Mouse (Mus musculus) lung, adult 2 months (tissue): ENCODE results near the gene Mrpl53. TPM values are rescaled to one million over a fixed set of nuclear protein-coding genes. Genes with fewer than 3 reads are reported as not detected.
A peak's percentile ranks its signal among the peaks of the same experiment; 100 is the strongest.

Source experiments
- DNase-seq: peaks from one replicate; pipeline ENCODE4 v3.0.0; 2022
- H3K4me1 ChIP-seq: fragments of 200-500 bp; 2 replicates; pipeline ENCODE4 v1.6.1; 2011; ENCODE audit warnings: low read length; ENCODE audit not compliant: control insufficient read depth, insufficient read depth
- H3K4me3 ChIP-seq: fragments of 200-500 bp; replicated peaks from 2 replicates; pipeline ENCODE3; 2011; ENCODE audit warnings: low read depth, mild to moderate bottlenecking, control low read depth, low read length; ENCODE audit errors: extremely low read depth
- CTCF ChIP-seq: fragments of 200-500 bp; IDR thresholded peaks from 2 replicates; pipeline ENCODE4 v1.5.1; 2011; ENCODE audit warnings: mild to moderate bottlenecking, low read length, control low read depth; ENCODE audit not compliant: insufficient read depth
- POLR2A ChIP-seq: fragments of 200-500 bp; IDR thresholded peaks from 2 replicates; pipeline ENCODE4 v1.6.1; 2011; ENCODE audit warnings: low read depth, mild to moderate bottlenecking, control low read depth, low read length, borderline replicate concordance; ENCODE audit errors: extremely low read depth
- WGBS: fragments of 180-500 bp; shearing (Covaris S2); methylation state at CpG from one replicate; pipeline ENCODE4 v1.1.7; 2018; 5-methylcytosine and 5-hydroxymethylcytosine counted together
- polyA plus RNA-seq: library from polyadenylated mRNA; depleted of rRNA; stranded (reverse); fragments of >200 nt; gene quantifications from 2 replicates; pipeline ENCODE4 v1.2.3, GENCODE M21; 2012

Gene Mrpl53
- polyA plus RNA-seq, 1 experiment, result 60.3 TPM

DNA sequence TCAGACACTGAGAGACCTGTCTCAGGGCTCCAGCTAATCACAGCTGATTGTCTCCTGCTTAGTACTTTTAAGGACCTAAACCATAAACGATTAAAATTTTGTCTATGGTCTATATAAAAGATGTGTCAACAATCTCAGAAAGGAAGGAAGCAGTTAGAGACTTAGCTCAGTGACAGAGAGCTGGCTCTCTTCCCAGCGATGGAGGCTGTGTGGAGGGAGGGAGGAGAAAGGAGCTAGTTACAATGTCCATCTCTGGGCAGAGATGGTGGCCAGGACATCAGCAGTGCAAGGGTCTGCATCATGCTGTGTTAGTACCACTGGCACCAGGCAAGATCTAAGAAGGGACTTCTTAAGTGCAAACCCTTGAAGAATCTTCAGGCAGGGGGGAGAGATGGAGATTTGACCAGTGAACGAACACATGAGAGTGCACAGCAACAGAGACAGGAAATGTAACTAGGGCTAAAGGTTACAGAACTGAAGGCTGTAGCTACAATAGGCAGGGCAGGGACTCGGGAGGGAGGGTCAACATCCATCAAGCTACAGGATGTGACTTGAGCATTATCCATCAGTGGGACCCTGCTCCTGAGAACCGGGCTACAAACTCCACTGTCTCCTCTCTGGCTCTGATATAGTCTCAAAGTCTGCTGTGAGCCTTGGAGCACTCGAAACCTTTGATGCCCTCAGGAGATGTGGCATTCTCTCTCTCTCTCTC lies 16.3 kb upstream of the Mrpl53 start:
- DNase-seq, result no peak

GRCm38 (mm10) chr6:83095968-83096367 lies 12.9 kb upstream of the Mrpl53 start:
- no peak overlapping the region for H3K4me3 ChIP-seq
- 48% methylated on average over 6 of the region's 6 CpGs for WGBS
- DNase-seq, result no peak
- TF ChIP-seq CTCF (no peak), POLR2A (no peak)
- peaks cover 3% of the 10 kb centered on the region; the same call in 1 of the 2 replicates for H3K4me1 ChIP-seq

More for the DNA sequence above, 16.3 kb upstream of the Mrpl53 start:
- Histone ChIP-seq H3K4me1 (peaks cover 3% of the 10 kb centered on the region; the same call in 1 of the 2 replicates), H3K4me3 (no peak overlapping the region)
- 13% methylated on average over 6 of the region's 6 CpGs for WGBS
- TF ChIP-seq POLR2A, result no peak

DNA sequence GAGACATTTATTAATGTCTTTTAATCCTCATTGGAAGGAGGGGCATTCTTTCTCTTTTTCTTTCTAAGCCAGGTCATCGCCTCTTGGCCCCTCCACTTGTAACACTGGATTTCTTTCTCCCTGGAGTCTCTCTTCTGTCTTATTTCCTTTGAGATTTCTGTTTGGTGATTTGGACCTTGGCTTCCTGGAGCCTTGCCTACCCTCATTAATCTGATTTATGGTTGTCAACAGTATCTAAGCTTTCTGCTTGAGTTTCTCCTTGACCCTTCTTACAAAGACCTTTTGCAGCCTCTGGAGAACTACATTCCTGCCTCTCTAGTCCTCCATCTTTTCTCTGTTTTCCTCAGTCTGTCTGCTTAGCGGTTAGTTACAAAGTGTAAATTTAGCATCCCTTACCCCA lies 10.4 kb upstream of the Mrpl53 start:
- no peak for TF ChIP-seq POLR2A
- no peak for TF ChIP-seq CTCF
- 55% methylated on average over 2 of the region's 2 CpGs for WGBS
- no peak for DNase-seq
- H3K4me1 ChIP-seq, result peaks cover 6% of the 10 kb centered on the region
- H3K4me3 ChIP-seq, result no peak overlapping the region

DNA sequence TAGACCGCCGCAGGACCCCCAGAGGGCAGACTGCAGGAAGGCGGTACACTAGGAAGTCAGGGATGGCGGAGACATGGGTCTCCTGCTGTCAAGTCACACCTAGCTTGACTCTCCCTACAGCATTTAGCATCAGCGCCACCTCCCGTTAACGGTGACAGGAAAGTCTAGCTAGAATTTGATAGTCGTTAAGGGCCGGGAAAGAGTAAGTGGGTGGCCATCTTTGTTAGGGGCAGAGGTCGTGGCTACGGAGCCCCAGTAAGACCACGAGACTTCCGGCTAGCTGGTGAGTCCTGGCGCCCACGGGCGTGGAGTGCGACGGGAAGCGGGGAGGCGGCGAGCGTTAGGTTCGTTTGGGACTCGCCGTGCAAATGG lies 7.5 kb upstream of the Mrpl53 start, which contains the start of the genes Ccdc142 and Gm42688:
Ccdc142 (plus strand) TSS at position 286 of the 372 bp plus-strand sequence.
Gm42688 (plus strand) TSS at position 302 of the 372 bp plus-strand sequence.
- H3K4me3 ChIP-seq, result peak within 1 kb of the TSS; percentile 85
- DNase-seq, result peak; percentile 87
- 1% methylated on average over 25 of the region's 25 CpGs for WGBS
- H3K4me1 ChIP-seq, result peaks cover 6% of the 10 kb centered on the region
- TF ChIP-seq POLR2A, result peak; percentile 68; the same call in 1 of the 2 replicates
- peak; percentile 40; the same call in 1 of the 2 replicates for TF ChIP-seq CTCF

DNA sequence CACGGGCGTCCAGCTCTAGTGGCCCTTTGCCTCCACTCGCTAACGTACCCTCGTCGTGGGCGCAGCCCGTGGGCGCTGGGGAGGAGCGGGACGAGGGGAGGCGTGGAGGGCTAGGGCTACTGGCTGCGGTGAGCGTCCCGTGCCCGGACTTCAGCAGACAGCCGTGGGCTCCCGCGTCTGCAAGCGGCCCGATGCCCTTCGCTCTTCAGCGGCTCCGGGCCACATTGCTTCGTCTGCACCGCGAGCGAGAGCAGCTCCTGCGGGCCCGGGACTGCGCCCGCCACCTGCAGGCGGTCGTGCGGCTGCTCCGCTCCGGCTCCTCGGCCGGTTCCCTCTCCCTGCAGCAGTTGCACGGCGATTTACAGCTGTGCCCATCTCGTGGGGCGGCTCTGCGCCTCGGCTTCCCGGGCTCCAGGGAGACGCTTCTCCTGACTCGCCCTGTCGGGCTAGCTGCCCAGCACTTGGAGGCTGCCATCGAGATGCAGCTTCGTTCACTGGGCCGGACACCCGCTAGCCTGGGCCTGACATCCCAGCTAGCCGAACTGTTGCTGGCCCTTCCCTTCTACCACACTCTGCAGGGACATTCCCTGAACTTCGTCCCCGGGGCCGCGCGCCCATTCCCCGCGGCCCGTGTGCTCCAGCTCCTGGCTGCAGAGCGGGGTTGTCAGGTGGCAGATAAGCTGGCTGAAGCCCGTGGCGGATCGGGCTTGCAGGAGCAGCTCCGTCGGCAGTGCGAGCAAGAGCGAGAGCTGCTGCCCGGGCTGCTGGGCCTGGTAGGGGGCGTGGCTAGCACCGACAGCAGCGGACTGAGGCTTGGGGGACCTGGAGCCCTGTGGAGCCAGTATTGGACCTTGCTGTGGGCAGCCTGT lies 6.9 kb upstream of the Mrpl53 start:
- Histone ChIP-seq H3K4me1 (peaks cover 6% of the 10 kb centered on the region), H3K4me3 (peak overlapping the region; percentile 85)
- under 1% methylated on average over 74 of the region's 74 CpGs for WGBS
- TF ChIP-seq POLR2A, result no peak
- TF ChIP-seq CTCF, result no peak
- DNase-seq, result peak; percentile 54

- Histone ChIP-seq H3K4me1 (peaks cover 6% of the 10 kb centered on the region), H3K4me3 (no peak overlapping the region)
- TF ChIP-seq POLR2A (no peak), CTCF (no peak)
- 70% methylated on average over 11 of the region's 11 CpGs for WGBS
- DNase-seq, result no peak
These were observed 5.7 kb upstream of the Mrpl53 start for GRCm38 (mm10) chr6:83103130-83103650.

GRCm38 (mm10) chr6:83104158-83104557 lies 4.7 kb upstream of the Mrpl53 start:
- H3K4me3 ChIP-seq, result no peak overlapping the region
- H3K4me1 ChIP-seq, result peaks cover 6% of the 10 kb centered on the region
- TF ChIP-seq POLR2A (no peak), CTCF (no peak)
- 83% methylated on average over 4 of the region's 4 CpGs for WGBS
- DNase-seq, result no peak

- peak; percentile 73 for DNase-seq
- Histone ChIP-seq H3K4me3 (no peak overlapping the region), H3K4me1 (peaks cover under 1% of the 10 kb centered on the region; the same call in 1 of the 2 replicates)
- TF ChIP-seq POLR2A (no peak), CTCF (peak; percentile 78)
- 37% methylated on average over 13 of the region's 13 CpGs for WGBS
These were observed 1.1 kb upstream of the Mrpl53 start for GRCm38 (mm10) chr6:83107566-83108400.

DNA sequence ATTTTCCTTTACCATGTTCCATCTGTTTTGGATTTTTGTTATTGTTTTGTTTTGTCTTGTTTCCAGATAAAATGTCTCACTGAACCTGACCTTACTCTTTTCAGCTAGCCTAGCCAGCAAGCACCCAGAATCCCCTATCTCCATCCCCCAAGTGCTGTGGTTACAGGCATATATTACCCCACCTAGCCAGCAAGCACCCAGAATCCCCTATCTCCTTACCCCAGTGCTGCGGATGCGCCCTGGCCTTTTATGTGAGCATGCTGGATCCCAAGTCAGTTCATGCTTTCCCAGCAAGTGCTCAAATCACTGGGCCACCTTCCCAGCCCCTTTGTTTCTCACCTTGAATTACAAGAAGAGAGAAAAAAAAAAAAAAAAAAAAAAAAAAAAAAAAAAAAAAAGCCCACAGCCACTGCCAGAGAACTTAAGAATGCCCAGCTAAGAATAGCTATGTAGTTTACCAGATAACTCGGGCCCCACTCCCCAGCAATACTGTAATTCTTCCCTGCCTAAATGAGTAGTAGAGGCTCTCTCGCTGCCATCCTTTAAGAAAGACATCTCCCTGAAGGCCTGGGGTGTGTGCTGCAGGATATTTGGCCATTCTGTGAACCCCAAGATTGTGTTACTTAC lies 2.8 kb downstream of the Mrpl53 start:
- no peak overlapping the region for H3K4me3 ChIP-seq
- TF ChIP-seq POLR2A (no peak), CTCF (no peak)
- peaks cover 3% of the 10 kb centered on the region; the same call in 1 of the 2 replicates for H3K4me1 ChIP-seq
- WGBS, result 88% methylated on average over 4 of the region's 4 CpGs
- no peak for DNase-seq
